Mouse (Mus musculus) ES-Bruce4 (cell line): ENCODE results near the gene Zfp382. TPM values are rescaled to one million over a fixed set of nuclear protein-coding genes. Genes with fewer than 3 reads are reported as not detected.

Source experiments
- H3K27ac ChIP-seq: 2 replicates; pipeline ENCODE4 v1.5.1; 2012; ENCODE audit warnings: low read length, inconsistent platforms; ENCODE audit not compliant: insufficient read depth
- H3K27me3 ChIP-seq: 2 replicates; pipeline ENCODE4 v1.6.1; 2012; ENCODE audit warnings: mild to moderate bottlenecking, low read length, inconsistent platforms; ENCODE audit not compliant: control insufficient read depth, poor library complexity, insufficient read depth, severe bottlenecking
- H3K36me3 ChIP-seq: 2 replicates; pipeline ENCODE4 v1.6.1; 2012; ENCODE audit warnings: inconsistent platforms, mild to moderate bottlenecking, low read length, moderate library complexity; ENCODE audit not compliant: control insufficient read depth, poor library complexity, insufficient read depth, severe bottlenecking
- H3K4me1 ChIP-seq: one replicate; pipeline ENCODE4 v1.8.1; 2011; ENCODE audit warnings: low read length; ENCODE audit not compliant: control insufficient read depth, insufficient read depth
- H3K4me3 ChIP-seq: 2 replicates; pipeline ENCODE4 v1.5.1; 2011; ENCODE audit warnings: low read depth, mild to moderate bottlenecking, low read length
- H3K9ac ChIP-seq: 2 replicates; pipeline ENCODE4 v1.6.1; 2012; ENCODE audit warnings: low read depth, mild to moderate bottlenecking, inconsistent platforms; ENCODE audit not compliant: poor library complexity, severe bottlenecking
- H3K9me3 ChIP-seq: replicated peaks from 2 replicates; pipeline ENCODE4 v1.6.1; 2012; ENCODE audit warnings: mild to moderate bottlenecking, low read length, inconsistent platforms; ENCODE audit not compliant: control insufficient read depth, poor library complexity, insufficient read depth, severe bottlenecking
- CTCF ChIP-seq: IDR thresholded peaks from one replicate; pipeline ENCODE4 v1.8.1; 2011; ENCODE audit warnings: low read depth, low read length
- EP300 ChIP-seq: IDR thresholded peaks from 2 replicates; pipeline ENCODE4 v1.6.1; 2011; ENCODE audit warnings: low read depth, low read length; ENCODE audit not compliant: insufficient read depth
- POLR2A ChIP-seq: IDR thresholded peaks from one replicate; pipeline ENCODE4 v1.8.1; 2011; ENCODE audit warnings: low read length; ENCODE audit not compliant: insufficient read depth
- polyA plus RNA-seq: library from polyadenylated mRNA; stranded (reverse); fragments of >200 nt; gene quantifications from 2 replicates; pipeline ENCODE4 v1.2.4, GENCODE M21; 2011; ENCODE audit warnings: low read depth; ENCODE audit not compliant: missing spikeins, insufficient read depth, insufficient read length

Zfp382 gene
- polyA plus RNA-seq, 1 experiment = 9.0 TPM

DNA sequence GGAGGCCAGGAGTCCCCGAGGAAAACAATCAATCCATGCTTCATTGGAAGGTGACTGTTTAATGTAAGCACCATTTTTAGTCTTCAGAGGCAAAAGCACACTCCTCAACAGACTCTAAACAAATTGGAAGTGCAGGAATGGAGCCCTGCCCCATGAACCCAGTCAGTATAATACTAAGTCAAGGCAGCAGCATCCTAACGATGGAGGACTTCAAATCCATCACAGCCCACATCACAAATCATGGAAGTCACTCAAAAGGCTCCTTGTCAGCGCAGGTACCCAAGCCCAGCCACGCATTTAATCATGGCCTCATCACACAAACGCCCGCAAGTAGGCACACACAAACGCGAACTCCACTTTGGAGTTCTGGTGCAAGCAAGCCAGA, 21.4 kb downstream of the Zfp382 start:
- H3K4me1 ChIP-seq = peaks cover 1% of the 10 kb centered on the region
- H3K9me3 ChIP-seq = no peaks in the 10 kb centered on the region
- H3K4me3 ChIP-seq = peak overlapping the region; percentile 74
- no peaks in the 10 kb centered on the region for H3K27me3 ChIP-seq
- H3K9ac ChIP-seq = peak overlapping the region; percentile 69
- H3K36me3 ChIP-seq = no peaks in the 10 kb centered on the region
- no peak overlapping the region for H3K27ac ChIP-seq
- TF ChIP-seq EP300 (no peak), POLR2A (no peak), CTCF (no peak)

DNA sequence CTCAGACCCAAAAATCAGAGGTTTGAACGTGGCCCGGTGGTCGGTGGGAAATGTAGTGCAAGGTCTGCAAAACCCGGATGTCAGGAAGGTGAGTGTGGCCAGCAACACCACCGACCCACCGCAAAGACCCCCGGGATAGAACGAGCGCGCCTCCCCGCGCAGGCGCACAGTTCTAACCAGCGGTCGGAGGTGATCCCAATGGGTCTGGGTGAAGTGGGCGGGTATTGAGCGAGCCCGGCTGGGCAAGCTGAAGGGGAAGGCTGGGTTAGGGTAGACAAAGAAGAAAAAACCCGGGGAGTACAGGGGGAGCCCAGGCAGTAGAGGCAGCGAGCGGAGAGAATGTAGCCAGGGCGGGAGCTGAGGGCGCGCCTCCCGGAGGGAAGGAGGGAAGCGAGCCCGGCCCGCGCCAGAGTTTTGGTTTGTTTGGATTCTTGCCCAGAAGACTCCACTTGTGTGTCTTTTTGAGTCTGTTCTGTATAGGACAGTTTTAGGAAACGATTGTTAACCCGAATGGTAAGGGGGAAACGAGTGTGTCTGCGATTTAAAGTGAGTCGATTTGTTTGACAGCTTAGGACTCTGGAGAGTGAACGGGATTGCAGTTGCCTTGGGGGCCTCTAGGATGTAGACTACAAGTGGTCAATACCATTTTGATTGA, 21.9 kb downstream of the Zfp382 start:
- Histone ChIP-seq H3K27me3 (no peaks in the 10 kb centered on the region), H3K9ac (peak overlapping the region; percentile 69), H3K4me3 (peak overlapping the region; percentile 74), H3K27ac (no peak overlapping the region; the same call in 1 of the 2 replicates), H3K4me1 (peaks cover 1% of the 10 kb centered on the region), H3K9me3 (no peaks in the 10 kb centered on the region), H3K36me3 (no peaks in the 10 kb centered on the region)
- TF ChIP-seq EP300 (no peak), POLR2A (no peak), CTCF (no peak)

DNA sequence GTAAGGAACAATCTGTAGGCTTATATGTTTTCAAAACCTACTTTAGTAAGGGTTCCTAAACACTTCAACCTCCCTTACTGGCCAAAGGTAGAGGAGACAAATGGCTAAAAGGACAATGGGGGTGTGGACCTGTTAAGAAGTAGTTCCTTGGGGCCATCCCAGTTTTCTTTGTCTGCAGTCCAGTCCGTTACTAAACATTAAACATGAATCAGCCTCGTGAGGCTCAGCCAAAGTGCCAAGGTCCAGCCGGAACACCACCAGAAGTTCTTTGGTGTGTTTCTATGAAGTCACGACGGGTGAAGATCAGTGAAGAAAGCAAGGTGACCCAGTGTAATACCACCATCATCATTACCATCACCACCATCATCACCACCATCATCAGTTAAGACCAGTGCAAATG, 25.3 kb downstream of the Zfp382 start:
- TF ChIP-seq CTCF (no peak), POLR2A (no peak), EP300 (no peak)
- H3K4me3 ChIP-seq = no peak overlapping the region
- H3K36me3 ChIP-seq = no peaks in the 10 kb centered on the region
- peaks cover 9% of the 10 kb centered on the region; the same call in 1 of the 2 replicates for H3K9me3 ChIP-seq
- peaks cover 1% of the 10 kb centered on the region for H3K4me1 ChIP-seq
- no peak overlapping the region for H3K27ac ChIP-seq
- no peak overlapping the region for H3K9ac ChIP-seq
- no peaks in the 10 kb centered on the region for H3K27me3 ChIP-seq

DNA sequence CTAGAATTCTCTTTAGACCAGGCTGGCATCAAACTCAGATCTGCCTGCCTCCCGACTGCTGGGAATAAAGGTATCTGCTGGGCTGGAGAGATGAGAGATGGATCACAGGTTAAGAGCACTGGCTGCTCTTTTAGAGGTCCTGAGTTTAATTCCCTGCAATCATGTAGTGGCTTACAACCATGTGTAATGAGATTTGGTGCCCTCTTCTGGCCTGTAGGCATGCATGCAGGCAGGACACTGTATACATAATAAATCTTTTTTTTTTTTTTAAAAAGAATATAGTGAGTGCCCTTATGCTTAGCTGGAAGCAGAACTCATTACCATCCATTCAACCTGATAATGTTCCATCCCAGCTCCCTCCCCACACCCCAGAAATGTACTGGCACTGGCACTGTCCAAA, 32.3 kb downstream of the Zfp382 start:
- Histone ChIP-seq H3K27me3 (no peaks in the 10 kb centered on the region), H3K36me3 (peaks cover 5% of the 10 kb centered on the region; the same call in 1 of the 2 replicates), H3K9me3 (peaks cover 18% of the 10 kb centered on the region), H3K4me1 (no peaks in the 10 kb centered on the region), H3K27ac (no peak overlapping the region; the same call in 1 of the 2 replicates), H3K4me3 (no peak overlapping the region), H3K9ac (no peak overlapping the region)
- TF ChIP-seq POLR2A (no peak), EP300 (no peak), CTCF (no peak)

DNA sequence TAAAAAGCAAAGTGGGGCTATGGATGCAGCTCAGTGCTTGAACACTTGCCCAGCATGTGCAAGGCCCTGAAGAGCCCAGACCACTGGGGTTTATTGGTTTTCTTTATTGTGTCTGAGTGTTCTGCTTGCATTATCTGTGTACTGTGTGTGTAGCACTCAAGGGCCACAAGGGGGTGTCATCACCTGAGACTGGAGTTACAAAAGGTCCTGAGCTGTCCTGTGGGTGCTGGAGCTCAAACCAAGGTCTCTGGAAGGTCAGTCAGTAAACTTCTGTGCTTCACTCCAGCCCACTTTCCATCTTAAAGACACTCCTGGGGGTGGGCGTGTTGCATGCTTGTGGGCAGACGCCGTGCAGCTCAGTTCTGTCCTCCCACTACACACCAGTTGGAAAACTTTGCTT, 33.8 kb downstream of the Zfp382 start:
- Histone ChIP-seq H3K27ac (no peak overlapping the region), H3K4me1 (no peaks in the 10 kb centered on the region), H3K9me3 (peaks cover 25% of the 10 kb centered on the region), H3K36me3 (peaks cover 14% of the 10 kb centered on the region), H3K9ac (no peak overlapping the region), H3K27me3 (no peaks in the 10 kb centered on the region), H3K4me3 (no peak overlapping the region)
- TF ChIP-seq EP300 = 0 out of 2 replicates have a peak, but pooled peaks have one; percentile 22
- TF ChIP-seq CTCF = peak; percentile 53
- TF ChIP-seq POLR2A = no peak

DNA sequence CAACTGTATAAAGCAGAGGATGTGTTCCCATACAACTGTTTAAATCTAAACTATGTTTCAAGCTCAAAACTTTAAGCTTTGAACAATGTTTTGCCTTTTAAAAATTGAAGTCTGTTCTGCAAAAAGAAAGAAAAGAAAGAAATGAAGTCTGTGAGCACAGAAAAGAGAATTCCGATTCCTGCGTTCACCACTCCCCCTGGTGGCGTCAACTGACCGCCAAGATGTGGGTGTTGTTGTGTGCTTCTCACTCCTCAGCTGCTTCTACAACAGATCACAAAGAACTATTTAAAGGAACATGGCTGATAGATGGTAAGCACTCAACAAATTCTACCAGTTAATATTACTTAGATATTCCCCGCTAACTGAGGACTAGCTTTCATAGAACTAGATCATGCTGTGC, 41.4 kb downstream of the Zfp382 start:
- TF ChIP-seq POLR2A = no peak
- no peak for TF ChIP-seq EP300
- peak; percentile 51 for TF ChIP-seq CTCF
- H3K27me3 ChIP-seq = no peaks in the 10 kb centered on the region
- H3K4me1 ChIP-seq = no peaks in the 10 kb centered on the region
- no peak overlapping the region for H3K9ac ChIP-seq
- H3K9me3 ChIP-seq = peaks cover 16% of the 10 kb centered on the region
- no peak overlapping the region for H3K4me3 ChIP-seq
- H3K36me3 ChIP-seq = peaks cover 37% of the 10 kb centered on the region
- no peak overlapping the region for H3K27ac ChIP-seq
